Mouse (Mus musculus): ENCODE measurements around the gene Gm21312. TPM values are rescaled to one million over a fixed set of nuclear protein-coding genes. Genes with fewer than 3 reads are reported as not detected.
"Not testable (repeated sequence)": the region's sequence is repeated elsewhere in the genome, so short reads cannot be mapped to it uniquely, and the experiment has no call there.

Gm21312 gene
- not detected in 2 replicates for polyA plus RNA-seq (2014; fragmentation: Nextera tagmentation; extraction: Ambion mirVana)

GRCm38 (mm10) chr10:104176724-104177123 lies at the start of gene Gm21312:
TSS of gene Gm21312 (plus strand) at chr10:104177024.
- no CpG with 5 or more reads among the region's 3 CpGs for WGBS

DNA sequence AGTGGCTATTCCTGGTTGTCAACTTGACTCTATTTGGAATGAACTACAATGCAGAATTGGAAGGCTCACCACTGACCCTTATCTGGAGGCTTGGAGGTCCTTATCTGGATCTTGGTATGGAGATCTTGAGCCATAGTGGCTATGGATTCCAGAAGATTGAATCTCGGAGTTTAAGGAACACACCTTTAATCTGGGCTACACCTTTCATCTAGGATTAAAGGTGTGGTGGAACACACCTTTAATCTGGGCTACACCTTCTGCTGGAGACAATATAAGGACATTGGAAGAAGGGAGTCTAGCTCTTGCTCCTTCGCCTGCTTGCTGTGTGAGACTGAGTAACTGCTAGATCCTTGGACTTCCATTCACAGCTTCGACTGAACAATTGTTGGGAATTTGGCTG lies 34.1 kb upstream of the Gm21312 start, which contains the start of gene Gm21293:
Gene Gm21293, plus strand, starts transcription at position 301 of the 400 bp plus-strand sequence.
- H3K4me3 ChIP-seq (ENCODE audit: low read depth, low read length); H3K4me2 ChIP-seq (ENCODE audit: low read depth, low read length); H3K4me1 ChIP-seq (ENCODE audit: control insufficient read depth, insufficient read depth, low read length); H3K27me3 ChIP-seq (ENCODE audit: control insufficient read depth, insufficient read depth, low read length); ATAC-seq (ENCODE audit: low read depth); H3K36me3 ChIP-seq (ENCODE audit: control insufficient read depth, insufficient read depth, low read length); H3K9ac ChIP-seq (replicated peaks; ENCODE audit: low read depth, low read length); H3K9me3 ChIP-seq (ENCODE audit: control insufficient read depth, low read length); H3K27ac ChIP-seq (ENCODE audit: low read depth, low read length): not testable (repeated sequence)
- WGBS = no CpG with 5 or more reads among the region's 3 CpGs

More at GRCm38 (mm10) chr10:104176724-104177123, at the start of gene Gm21312:
- H3K27me3 ChIP-seq (ENCODE audit: control insufficient read depth, insufficient read depth, low read length); H3K4me1 ChIP-seq (ENCODE audit: control insufficient read depth, insufficient read depth, low read length); H3K9ac ChIP-seq (replicated peaks; ENCODE audit: low read depth, low read length); H3K36me3 ChIP-seq (ENCODE audit: control insufficient read depth, insufficient read depth, low read length); H3K4me3 ChIP-seq (ENCODE audit: low read depth, low read length); H3K9me3 ChIP-seq (ENCODE audit: control insufficient read depth, low read length); H3K27ac ChIP-seq (ENCODE audit: low read depth, low read length); ATAC-seq (ENCODE audit: low read depth); H3K4me2 ChIP-seq (ENCODE audit: low read depth, low read length): not testable (repeated sequence)

DNA sequence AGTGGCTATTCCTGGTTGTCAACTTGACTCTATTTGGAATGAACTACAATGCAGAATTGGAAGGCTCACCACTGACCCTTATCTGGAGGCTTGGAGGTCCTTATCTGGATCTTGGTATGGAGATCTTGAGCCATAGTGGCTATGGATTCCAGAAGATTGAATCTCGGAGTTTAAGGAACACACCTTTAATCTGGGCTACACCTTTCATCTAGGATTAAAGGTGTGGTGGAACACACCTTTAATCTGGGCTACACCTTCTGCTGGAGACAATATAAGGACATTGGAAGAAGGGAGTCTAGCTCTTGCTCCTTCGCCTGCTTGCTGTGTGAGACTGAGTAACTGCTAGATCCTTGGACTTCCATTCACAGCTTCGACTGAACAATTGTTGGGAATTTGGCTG lies 25.6 kb upstream of the Gm21312 start, which contains the start of gene Gm6763:
Gene Gm6763, plus strand, starts transcription at position 301 of the 400 bp plus-strand sequence.
- H3K4me1 ChIP-seq (ENCODE audit: control insufficient read depth, insufficient read depth, low read length); H3K36me3 ChIP-seq (ENCODE audit: control insufficient read depth, insufficient read depth, low read length); H3K9ac ChIP-seq (replicated peaks; ENCODE audit: low read depth, low read length); H3K9me3 ChIP-seq (ENCODE audit: control insufficient read depth, low read length); H3K27ac ChIP-seq (ENCODE audit: low read depth, low read length); H3K4me2 ChIP-seq (ENCODE audit: low read depth, low read length); H3K27me3 ChIP-seq (ENCODE audit: control insufficient read depth, insufficient read depth, low read length); ATAC-seq (ENCODE audit: low read depth); H3K4me3 ChIP-seq (ENCODE audit: low read depth, low read length): not testable (repeated sequence)
- no CpG with 5 or more reads among the region's 3 CpGs for WGBS

- WGBS = no CpG with 5 or more reads among the region's 3 CpGs
- not testable (repeated sequence) for ATAC-seq (ENCODE audit: low read depth); H3K9ac ChIP-seq (replicated peaks; ENCODE audit: low read depth, low read length); H3K27me3 ChIP-seq (ENCODE audit: control insufficient read depth, insufficient read depth, low read length); H3K4me3 ChIP-seq (ENCODE audit: low read depth, low read length); H3K4me2 ChIP-seq (ENCODE audit: low read depth, low read length); H3K9me3 ChIP-seq (ENCODE audit: control insufficient read depth, low read length); H3K27ac ChIP-seq (ENCODE audit: low read depth, low read length); H3K4me1 ChIP-seq (ENCODE audit: control insufficient read depth, insufficient read depth, low read length); H3K36me3 ChIP-seq (ENCODE audit: control insufficient read depth, insufficient read depth, low read length)
Measured at GRCm38 (mm10) chr10:104159706-104160105, 17.1 kb upstream of the Gm21312 start, which contains the start of gene Gm8764. TSS of gene Gm8764 (plus strand) at chr10:104160006.

GRCm38 (mm10) chr10:104168215-104168614 lies 8.6 kb upstream of the Gm21312 start, which contains the start of gene Gm21304:
TSS of gene Gm21304 (plus strand) at chr10:104168515.
- WGBS = no CpG with 5 or more reads among the region's 3 CpGs
- H3K4me2 ChIP-seq (ENCODE audit: low read depth, low read length); H3K27me3 ChIP-seq (ENCODE audit: control insufficient read depth, insufficient read depth, low read length); H3K4me3 ChIP-seq (ENCODE audit: low read depth, low read length); H3K9me3 ChIP-seq (ENCODE audit: control insufficient read depth, low read length); H3K9ac ChIP-seq (replicated peaks; ENCODE audit: low read depth, low read length); ATAC-seq (ENCODE audit: low read depth); H3K4me1 ChIP-seq (ENCODE audit: control insufficient read depth, insufficient read depth, low read length); H3K36me3 ChIP-seq (ENCODE audit: control insufficient read depth, insufficient read depth, low read length); H3K27ac ChIP-seq (ENCODE audit: low read depth, low read length): not testable (repeated sequence)

DNA sequence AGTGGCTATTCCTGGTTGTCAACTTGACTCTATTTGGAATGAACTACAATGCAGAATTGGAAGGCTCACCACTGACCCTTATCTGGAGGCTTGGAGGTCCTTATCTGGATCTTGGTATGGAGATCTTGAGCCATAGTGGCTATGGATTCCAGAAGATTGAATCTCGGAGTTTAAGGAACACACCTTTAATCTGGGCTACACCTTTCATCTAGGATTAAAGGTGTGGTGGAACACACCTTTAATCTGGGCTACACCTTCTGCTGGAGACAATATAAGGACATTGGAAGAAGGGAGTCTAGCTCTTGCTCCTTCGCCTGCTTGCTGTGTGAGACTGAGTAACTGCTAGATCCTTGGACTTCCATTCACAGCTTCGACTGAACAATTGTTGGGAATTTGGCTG lies 8.4 kb downstream of the Gm21312 start, which contains the start of gene Gm20765:
Gene Gm20765, plus strand, starts transcription at position 301 of the 400 bp plus-strand sequence.
- H3K4me2 ChIP-seq (ENCODE audit: low read depth, low read length); ATAC-seq (ENCODE audit: low read depth); H3K27me3 ChIP-seq (ENCODE audit: control insufficient read depth, insufficient read depth, low read length); H3K27ac ChIP-seq (ENCODE audit: low read depth, low read length); H3K36me3 ChIP-seq (ENCODE audit: control insufficient read depth, insufficient read depth, low read length); H3K9ac ChIP-seq (replicated peaks; ENCODE audit: low read depth, low read length); H3K4me3 ChIP-seq (ENCODE audit: low read depth, low read length); H3K4me1 ChIP-seq (ENCODE audit: control insufficient read depth, insufficient read depth, low read length); H3K9me3 ChIP-seq (ENCODE audit: control insufficient read depth, low read length): not testable (repeated sequence)
- no CpG with 5 or more reads among the region's 3 CpGs for WGBS

GRCm38 (mm10) chr10:104193742-104194141 lies 16.9 kb downstream of the Gm21312 start, which contains the start of gene Gm4340:
TSS of gene Gm4340 (plus strand) at chr10:104194042.
- not testable (repeated sequence) for H3K4me1 ChIP-seq (ENCODE audit: control insufficient read depth, insufficient read depth, low read length); H3K27me3 ChIP-seq (ENCODE audit: control insufficient read depth, insufficient read depth, low read length); H3K27ac ChIP-seq (ENCODE audit: low read depth, low read length); H3K36me3 ChIP-seq (ENCODE audit: control insufficient read depth, insufficient read depth, low read length); H3K4me2 ChIP-seq (ENCODE audit: low read depth, low read length); ATAC-seq (ENCODE audit: low read depth); H3K9ac ChIP-seq (replicated peaks; ENCODE audit: low read depth, low read length); H3K9me3 ChIP-seq (ENCODE audit: control insufficient read depth, low read length); H3K4me3 ChIP-seq (ENCODE audit: low read depth, low read length)
- WGBS = no CpG with 5 or more reads among the region's 3 CpGs

- Histone ChIP-seq H3K36me3 (ENCODE audit: control insufficient read depth, insufficient read depth, low read length) (no peaks in the 10 kb centered on the region), H3K4me2 (ENCODE audit: low read depth, low read length) (no peak overlapping the region), H3K9ac (replicated peaks; ENCODE audit: low read depth, low read length) (no peak overlapping the region), H3K27ac (ENCODE audit: low read depth, low read length) (no peak overlapping the region), H3K27me3 (ENCODE audit: control insufficient read depth, insufficient read depth, low read length) (no peaks in the 10 kb centered on the region), H3K4me1 (ENCODE audit: control insufficient read depth, insufficient read depth, low read length) (no peaks in the 10 kb centered on the region), H3K9me3 (ENCODE audit: control insufficient read depth, low read length) (no peaks in the 10 kb centered on the region), H3K4me3 (ENCODE audit: low read depth, low read length) (no peak overlapping the region)
- no peak for ATAC-seq (ENCODE audit: low read depth)
- WGBS = 83% methylated on average over 1 of the region's 1 CpGs
Measured at GRCm38 (mm10) chr10:104209655-104210054, 32.8 kb downstream of the Gm21312 start.

GRCm38 (mm10) chr10:104210268-104210990 lies 33.6 kb downstream of the Gm21312 start:
- Histone ChIP-seq H3K9me3 (ENCODE audit: control insufficient read depth, low read length) (no peaks in the 10 kb centered on the region), H3K4me1 (ENCODE audit: control insufficient read depth, insufficient read depth, low read length) (no peaks in the 10 kb centered on the region), H3K4me3 (ENCODE audit: low read depth, low read length) (no peak overlapping the region), H3K4me2 (ENCODE audit: low read depth, low read length) (no peak overlapping the region), H3K9ac (replicated peaks; ENCODE audit: low read depth, low read length) (no peak overlapping the region), H3K27me3 (ENCODE audit: control insufficient read depth, insufficient read depth, low read length) (no peaks in the 10 kb centered on the region), H3K27ac (ENCODE audit: low read depth, low read length) (no peak overlapping the region), H3K36me3 (ENCODE audit: control insufficient read depth, insufficient read depth, low read length) (no peaks in the 10 kb centered on the region)
- 88% methylated on average over 3 of the region's 3 CpGs for WGBS
- ATAC-seq (ENCODE audit: low read depth) = no peak

Measured in neural tube, embryonic 14.5 days (tissue).